In the genomic region with DNA sequence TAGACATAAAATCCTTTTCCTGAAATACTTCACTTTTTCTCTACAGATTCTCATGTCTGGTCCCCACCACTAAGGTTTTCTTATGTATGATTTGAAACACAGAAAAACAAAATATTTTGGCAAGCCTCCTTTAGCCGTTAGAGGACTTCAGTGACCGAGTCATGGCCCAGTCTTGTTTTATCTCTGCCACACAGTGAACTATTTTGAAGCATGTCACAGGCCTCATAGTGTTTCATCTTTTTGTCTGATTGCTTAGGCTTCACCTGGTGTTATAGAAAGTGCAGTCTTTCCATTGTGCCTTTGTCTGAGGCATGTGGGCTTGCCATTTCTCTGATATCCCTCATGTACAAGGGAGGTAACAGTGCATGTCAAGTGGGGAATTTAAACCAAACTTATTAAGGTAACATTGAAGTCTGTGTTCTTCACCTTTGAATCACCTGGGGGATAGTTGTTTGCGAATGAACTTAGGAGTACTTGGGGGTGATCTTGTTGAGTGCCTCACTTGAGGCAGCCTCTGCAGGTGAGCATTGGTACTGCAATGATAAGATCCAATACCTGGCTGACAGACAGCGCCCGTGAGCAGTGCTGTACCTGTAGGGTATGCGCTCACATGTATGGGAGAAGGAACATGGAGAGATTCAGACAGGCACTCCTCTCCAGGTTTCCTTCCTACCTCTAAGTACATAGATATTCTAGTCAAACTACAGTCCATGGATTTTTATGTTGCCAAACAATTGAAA, we compare ENCODE assay signal across 9 mouse cellular contexts. TPM values are rescaled to one million over a fixed set of nuclear protein-coding genes. Genes with fewer than 3 reads are reported as not detected.
DNase-seq lines count a peak whose midpoint lies in the region; ATAC-seq and TF ChIP-seq lines count a peak whose summit lies in the region.
"Had no signal": no experiment of that assay in that cellular context is flagged by ENCODE, and none has a peak within 500 bp of the region (broad histone marks: within the 10 kb centered on the region; RNA-seq: fewer than 3 reads in every experiment).

No protein-coding gene starts in this region.

- no peak overlapping the region for H3K4me2 ChIP-seq in neural tube, embryonic 15.5 days

- H3K36me3 ChIP-seq in spleen, adult 2 months (ENCODE audit: control insufficient read depth, insufficient read depth, low read length) = peaks cover 2% of the 10 kb centered on the region; the same call in 1 of the 2 replicates
- no peaks in the 10 kb centered on the region for H3K36me3 ChIP-seq in neural tube, embryonic 15.5 days

- H3K4me1 ChIP-seq in spleen, adult 2 months (ENCODE audit: control insufficient read depth, insufficient read depth, insufficient read length) = no peaks in the 10 kb centered on the region
- H3K4me1 ChIP-seq in neural tube, embryonic 15.5 days = peaks cover 8% of the 10 kb centered on the region; the same call in 1 of the 2 replicates

- peak; percentile 34; the same call in 1 of the 2 replicates for TF ChIP-seq CTCF in spleen, adult 2 months (IDR thresholded peaks at IDR 0.05; ENCODE audit: extremely low read depth, insufficient read depth, insufficient read length, insufficient replicate concordance)

- H3K9ac ChIP-seq in neural tube, embryonic 15.5 days (replicated peaks) = no peak overlapping the region

- H3K9me3 ChIP-seq in neural tube, embryonic 15.5 days (replicated peaks) = no peaks in the 10 kb centered on the region

- 86% methylated on average over 6 of the region's 6 CpGs for WGBS in spleen, adult 2 months
- WGBS in neural tube, embryonic 15.5 days = 87% methylated on average over 6 of the region's 6 CpGs

- peak; percentile 15 to 50 for DNase-seq in cerebellum, postnatal 25 days
- DNase-seq in cerebellum, adult 9-10 months = no peak
- peak; percentile 32 to 46 for DNase-seq in spleen, adult 2 months (ENCODE audit: low read depth in 1 of 2, low spot score in 2 of 2)
- no peak for DNase-seq in spleen, adult 12 weeks (ENCODE audit: low spot score)
- peak; percentile 15 to 37 for DNase-seq in kidney, postnatal 4 days
- peak; percentile 22 to 60 for DNase-seq in thymus, postnatal 10 days (ENCODE audit: low spot score in 2 of 2)
- DNase-seq in frontal cortex, postnatal 14 days (ENCODE audit: low spot score in 2 of 2) = no peak

- ATAC-seq in neural tube, embryonic 15.5 days (ENCODE audit: low FRiP score) = no peak

- no peak overlapping the region for H3K4me3 ChIP-seq in spleen, adult 2 months (ENCODE audit: extremely low read depth, insufficient read depth, insufficient read length)
- no peak overlapping the region for H3K4me3 ChIP-seq in neural tube, embryonic 15.5 days (replicated peaks)
- H3K4me3 ChIP-seq: myocyte had no signal

- no peak for TF ChIP-seq POLR2A in spleen, adult 2 months (IDR thresholded peaks at IDR 0.05; ENCODE audit: low read depth, low read length)

- no peaks in the 10 kb centered on the region for H3K27me3 ChIP-seq in spleen, adult 2 months (ENCODE audit: control insufficient read depth, insufficient read depth, low read length)
- H3K27me3 ChIP-seq in neural tube, embryonic 15.5 days (replicated peaks) = no peaks in the 10 kb centered on the region

- no peak overlapping the region for H3K27ac ChIP-seq in spleen, adult 2 months (ENCODE audit: insufficient read depth, low read length)
- no peak overlapping the region for H3K27ac ChIP-seq in neural tube, embryonic 15.5 days (replicated peaks)

RNA-seq across cellular contexts. Expression of a gene that starts 57.7 kb away (rescaled TPM):
- polyA plus RNA-seq in spleen, adult 2 months (2012; rRNA removed) = 7.0 and 8.2 TPM in 2 replicates
- 187 and 210 TPM in 2 replicates for polyA plus RNA-seq in neural tube, embryonic 15.5 days (2015; fragmentation: Nextera tagmentation; extraction: Ambion mirVana)

RNA-seq across cellular contexts. Expression of a gene that starts 58.1 kb away (rescaled TPM):
- polyA plus RNA-seq in spleen, adult 2 months (2012; rRNA removed) = 20.3 and 24.3 TPM in 2 replicates
- 3.2 and 3.3 TPM in 2 replicates for polyA plus RNA-seq in neural tube, embryonic 15.5 days (2015; fragmentation: Nextera tagmentation; extraction: Ambion mirVana)

Comparison
In these comparisons a context has a peak if more than half of its experiments do, and no peak if none do; other contexts are left out.
1. DNase-seq: peak in cerebellum, postnatal 25 days (2 of 2), spleen, adult 2 months (2 of 2), kidney, postnatal 4 days (2 of 2) and thymus, postnatal 10 days (2 of 2); none in cerebellum, adult 9-10 months (single experiment), spleen, adult 12 weeks (single experiment) and frontal cortex, postnatal 14 days (0 of 2).
2. RNA of a gene that starts 57.7 kb away (polyA plus RNA-seq): 187 to 210 TPM in neural tube, embryonic 15.5 days; 7.0 to 8.2 TPM in spleen, adult 2 months; every median in the first group is over 10 times any median in the second.